Mouse (Mus musculus) B cell, adult 2 months (primary cell): Measurements from ENCODE around the gene Mut.
A peak's percentile ranks its signal among the peaks of the same experiment; 100 is the strongest.

Experiments used
- DNase-seq, 2 experiments: peaks; one replicate each; pipeline ENCODE4 v3.0.0; 2022

Gene Mut

DNA sequence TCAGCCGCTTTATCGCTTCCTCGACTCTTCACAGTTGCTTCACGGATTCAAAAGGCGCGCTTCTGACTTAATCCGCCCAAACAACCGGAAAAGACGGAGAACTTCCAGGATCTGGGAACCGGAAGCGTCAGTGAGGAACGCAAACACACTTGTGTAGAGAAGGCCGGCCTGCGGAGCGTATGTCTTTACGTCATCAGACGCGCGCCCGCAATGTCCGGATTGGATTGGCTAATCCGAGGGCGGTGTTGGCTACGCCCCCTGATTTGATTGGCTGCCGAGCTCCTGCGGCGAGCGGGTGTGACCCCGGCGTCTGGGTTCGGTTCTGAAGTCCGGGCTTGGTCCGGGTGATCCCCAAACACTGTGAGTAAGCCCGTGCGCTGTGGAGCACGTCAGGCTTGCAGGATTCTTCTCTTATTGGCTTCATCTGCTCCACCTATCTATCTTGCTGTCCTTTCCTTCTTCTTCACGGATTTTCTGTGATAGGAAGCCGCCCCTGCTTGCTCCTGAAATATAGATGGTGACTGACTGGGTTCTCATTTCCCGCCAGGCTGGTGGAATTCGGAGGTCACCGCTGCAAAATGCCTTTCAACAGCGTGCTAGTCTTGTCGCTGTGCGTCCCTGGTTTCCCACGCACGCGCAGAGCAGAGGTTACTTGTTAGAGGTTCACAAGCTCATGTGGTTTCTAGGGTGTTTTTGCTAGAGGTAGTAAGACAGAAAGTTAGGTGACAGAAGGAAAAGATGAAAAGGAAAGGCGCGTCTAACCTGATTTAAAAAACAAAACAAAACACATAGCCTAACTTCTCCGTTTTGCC is at the start of gene Mut, which contains the start of gene Cenpq:
Mut (plus strand) TSS at position 266 of the 812 bp plus-strand sequence.
Cenpq (minus strand) TSS at position 628 of the 812 bp plus-strand sequence.
- DNase-seq, result peak; percentile 93 to 94

DNA sequence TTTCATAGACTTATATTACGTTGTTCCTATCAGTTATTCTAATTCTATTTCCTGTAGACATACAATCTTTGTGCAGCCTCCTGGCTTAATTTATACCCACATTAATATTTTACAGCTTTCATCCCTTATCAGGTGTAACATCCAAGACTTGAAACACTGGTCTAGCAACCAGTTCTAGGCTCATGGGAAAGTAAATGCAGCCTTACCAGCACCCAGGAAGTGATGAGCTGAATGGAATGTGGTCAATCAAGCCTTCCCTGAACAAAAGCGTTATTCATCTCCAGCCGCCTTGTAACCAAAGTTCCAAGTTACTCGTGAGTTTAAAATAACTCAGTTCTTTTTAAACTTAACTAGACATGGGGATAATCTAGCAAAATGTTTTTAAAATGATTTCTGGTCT is 49.3 kb upstream of the Mut start:
- DNase-seq, result no peak

DNA sequence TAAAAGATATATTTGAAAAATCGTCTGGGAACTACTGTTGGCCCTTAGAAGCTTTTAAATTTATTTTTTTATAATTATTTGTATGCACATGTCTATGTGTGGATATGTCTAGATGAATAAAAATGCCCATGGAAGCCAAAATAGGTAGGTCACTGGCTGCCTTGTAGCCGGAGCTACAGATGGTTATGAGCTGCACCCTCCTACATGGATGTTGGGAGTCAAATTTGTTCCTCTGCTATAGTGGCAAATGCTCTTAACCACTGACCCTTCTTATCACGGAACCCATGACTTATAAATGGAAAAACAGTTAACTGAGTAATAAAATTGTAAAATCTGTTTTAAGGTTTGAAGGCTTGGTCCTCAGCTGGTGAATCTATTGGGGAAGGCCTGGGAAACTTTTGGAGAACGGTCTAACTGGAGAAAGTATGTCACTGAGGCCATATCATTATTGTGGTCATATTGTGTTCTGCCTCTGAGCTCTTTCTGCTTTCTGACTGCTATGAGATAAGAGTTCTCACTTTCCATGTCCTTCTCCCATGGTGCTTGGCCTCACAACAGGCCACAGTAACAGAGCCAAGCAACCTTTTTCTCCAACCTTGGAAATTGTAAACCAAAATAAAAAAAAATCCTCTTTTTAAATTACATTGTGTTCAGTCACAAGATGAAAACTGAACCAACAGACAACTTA is 46.5 kb upstream of the Mut start:
- DNase-seq, result no peak

DNA sequence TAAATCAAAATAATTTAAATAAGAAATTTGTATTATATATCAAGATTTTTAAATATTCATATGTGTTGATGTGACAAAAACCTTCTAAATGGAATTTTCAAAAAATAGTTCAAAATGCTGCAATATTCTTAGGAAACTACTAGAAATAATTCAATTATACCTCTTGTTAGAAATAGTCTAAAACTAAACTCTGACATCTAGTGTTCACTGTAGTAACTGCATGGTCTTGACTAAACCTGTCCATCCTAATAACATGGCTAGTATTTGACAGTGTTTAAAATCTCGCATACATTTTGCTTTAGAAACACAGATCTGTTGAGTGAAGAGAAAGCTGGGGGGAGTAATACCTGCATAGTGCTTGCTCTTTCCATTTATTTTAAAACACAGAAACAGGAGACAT is 37.6 kb upstream of the Mut start:
- DNase-seq, result no peak

DNA sequence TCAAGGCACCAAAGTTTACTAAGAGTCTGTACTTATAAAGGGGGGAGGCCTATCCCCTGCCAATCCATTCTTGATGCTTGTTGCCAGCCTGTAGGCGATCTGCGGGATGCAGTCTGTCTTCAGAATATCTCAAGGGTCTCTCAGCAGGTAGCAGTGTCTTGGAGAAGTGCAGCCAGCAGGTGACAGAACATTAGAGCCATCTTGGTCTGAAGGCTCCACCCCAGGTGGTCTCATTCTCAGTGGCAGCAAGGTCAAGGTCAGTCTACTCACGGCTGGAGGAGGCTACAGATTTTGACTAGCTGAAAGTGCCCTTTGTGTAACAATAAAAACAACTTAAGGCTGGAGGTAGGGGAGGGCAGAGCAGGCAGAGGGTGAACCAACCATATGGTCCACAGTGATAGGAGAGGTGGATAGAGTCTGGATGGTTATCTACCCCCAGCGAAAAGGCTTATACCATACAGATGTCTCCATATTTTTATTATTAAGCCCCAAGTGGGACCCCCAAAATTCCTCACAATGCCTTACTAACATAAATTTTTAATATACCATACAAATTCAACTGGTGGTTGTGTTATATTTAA is 34.6 kb upstream of the Mut start:
- DNase-seq, result no peak

DNA sequence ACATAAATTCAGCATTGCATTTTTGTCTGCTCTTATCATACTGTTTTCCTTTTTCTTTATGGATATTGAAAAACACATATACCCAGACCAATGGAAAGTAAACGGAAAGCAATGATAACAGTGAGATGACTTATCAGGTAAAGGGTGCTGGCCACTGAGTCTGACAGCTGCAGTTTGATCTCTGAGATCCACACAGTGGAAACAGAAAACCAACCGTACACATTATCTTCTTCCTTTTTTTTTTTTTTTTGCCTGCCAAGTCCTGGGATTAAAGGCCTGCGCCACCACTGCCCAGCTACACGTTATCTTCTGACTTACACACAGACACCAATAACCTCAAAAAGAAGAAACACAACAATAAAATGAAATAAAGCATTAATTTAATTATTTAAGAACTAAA is 31.1 kb upstream of the Mut start:
- DNase-seq, result no peak

DNA sequence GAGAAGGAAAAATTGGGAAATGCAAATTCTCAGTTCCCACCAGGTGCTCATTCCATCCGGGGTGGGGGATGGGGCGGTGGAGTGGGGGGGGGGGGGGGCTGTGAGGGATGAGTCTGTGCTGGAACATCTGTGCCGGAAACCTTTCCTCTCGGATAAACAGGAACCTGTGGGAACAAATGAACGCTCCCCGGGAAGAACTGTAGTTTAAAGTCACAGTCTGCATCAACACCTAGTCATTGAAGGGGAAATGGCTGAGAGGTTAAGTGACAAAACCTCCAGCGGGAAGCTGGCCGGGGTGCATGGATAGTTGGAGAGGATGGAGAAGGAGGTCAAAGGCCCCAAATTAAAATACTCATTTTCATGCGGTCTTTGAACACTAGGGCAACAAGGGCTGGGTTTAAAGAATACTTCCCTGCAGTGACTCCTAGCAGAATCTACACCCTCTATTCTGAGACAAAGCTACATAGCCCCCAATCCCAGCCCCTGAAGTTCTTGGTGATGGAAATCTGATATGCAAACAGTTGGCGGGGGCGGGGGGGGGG is 30.4 kb upstream of the Mut start:
- DNase-seq, result no peak

DNA sequence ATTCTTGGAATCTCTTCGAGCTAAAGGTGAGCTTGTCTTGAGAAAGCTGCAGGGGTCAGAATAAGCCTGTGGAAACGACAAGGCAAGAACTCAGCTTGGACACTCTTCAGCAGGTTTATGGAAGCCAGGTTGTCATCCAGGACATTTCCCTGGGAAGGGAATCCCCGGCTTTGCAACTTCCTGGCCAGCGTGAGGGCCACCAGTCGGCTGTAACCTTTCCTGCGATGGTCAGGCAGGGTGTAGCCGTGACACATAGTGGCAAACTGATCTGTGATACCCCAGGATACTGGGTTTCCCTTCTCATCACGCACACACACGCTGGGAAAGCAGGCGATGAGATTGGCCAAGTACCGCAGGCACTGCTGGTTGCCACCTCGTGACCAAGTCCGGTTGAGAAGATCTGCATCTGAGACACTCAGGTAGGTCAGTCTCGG is 29.7 kb upstream of the Mut start:
- no peak for DNase-seq

DNA sequence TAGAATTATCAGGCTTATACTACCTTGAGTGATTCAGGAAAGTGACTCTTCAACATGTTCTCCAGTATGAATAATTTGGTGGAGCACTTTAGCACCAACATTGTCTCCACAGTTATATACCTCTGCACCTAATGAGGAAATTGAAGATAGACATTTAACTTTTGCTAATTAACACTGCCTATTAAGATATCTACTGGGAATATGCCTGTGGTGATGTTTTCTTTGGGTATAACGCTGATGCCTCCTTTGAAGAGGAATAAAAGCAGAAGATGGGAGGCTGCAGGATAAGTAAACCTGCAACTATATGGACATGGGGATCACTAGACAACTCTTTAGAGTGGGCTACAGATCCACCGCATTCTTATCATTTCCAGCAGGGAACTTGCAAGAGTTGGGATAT is 20.2 kb upstream of the Mut start, which contains the start of gene Glyatl3:
Glyatl3 (minus strand) TSS at position 101 of the 400 bp plus-strand sequence.
- no peak for DNase-seq

DNA sequence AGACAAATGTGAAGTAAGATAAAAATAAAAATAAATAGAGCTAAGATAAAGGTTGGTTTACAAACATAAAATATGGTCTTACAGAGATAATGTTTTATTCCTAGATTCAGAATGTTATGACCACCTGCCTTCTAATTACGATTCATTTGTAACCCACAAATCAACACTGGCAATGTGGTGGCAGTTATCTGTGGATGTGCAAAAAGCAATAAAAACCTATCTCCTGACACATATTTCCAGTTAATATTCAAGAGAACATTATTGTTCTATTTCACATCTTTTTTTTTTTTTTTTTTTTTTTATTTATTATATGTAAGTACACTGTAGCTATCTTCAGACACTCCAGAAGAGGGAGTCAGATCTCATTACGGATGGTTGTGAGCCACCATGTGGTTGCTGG is 19.0 kb upstream of the Mut start:
- no peak for DNase-seq

DNA sequence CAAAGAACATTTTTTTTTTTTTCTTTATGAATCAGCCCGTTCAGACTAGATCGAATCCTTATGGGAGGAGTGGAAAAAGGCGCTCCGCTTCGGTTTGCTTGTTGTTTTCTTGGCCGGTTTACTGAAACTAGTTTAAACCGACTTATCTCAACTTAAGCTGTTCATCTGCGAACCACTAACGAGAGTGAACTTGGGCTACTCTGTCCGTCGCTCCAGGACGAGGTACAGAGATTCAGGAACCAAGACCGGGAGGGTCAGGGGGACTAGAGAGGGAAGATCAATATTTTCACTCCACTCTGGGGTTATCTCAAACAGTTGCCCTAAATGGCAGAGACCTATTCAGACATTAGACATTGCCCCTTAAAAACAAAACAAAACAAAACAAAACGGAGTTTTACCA is 500 bp upstream of the Mut start:
- no peak for DNase-seq

DNA sequence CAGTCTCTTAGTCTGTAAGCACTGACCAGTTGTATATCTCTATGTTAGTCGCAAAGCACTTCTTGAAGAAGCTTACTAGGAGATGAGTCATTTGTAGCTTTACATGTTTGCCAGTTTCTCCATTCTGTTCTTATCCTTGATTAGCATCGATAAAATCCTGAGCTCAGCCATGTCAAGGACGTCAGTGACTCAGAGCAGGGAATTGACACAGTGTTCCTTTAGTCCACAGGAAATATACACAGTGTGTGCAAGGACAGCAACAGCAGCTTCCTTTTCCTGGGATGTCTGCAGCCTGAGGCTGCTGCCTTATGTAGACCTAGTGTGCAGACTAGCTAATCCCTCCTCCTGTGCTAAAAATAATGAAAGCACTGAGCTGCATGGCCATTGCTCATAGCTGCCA is 14.0 kb downstream of the Mut start:
- DNase-seq, result no peak

DNA sequence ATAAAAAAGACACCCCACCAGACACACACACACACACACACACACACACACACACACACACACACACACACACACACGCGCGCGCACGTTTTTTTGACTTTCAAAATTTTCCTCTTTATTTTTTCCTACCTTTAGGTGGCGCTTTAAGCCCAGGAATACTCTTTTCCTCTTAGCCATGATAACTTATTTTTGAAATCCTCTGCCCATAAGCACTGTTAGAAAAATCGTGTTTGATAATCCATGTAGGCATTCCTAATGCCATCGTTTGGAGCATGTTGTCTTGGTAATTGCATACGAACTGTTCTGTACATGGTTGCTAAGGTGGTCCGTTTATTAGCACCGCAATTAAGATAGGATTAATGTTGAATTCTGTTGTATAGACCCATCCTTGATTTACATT is 43.4 kb downstream of the Mut start:
- no peak for DNase-seq

DNA sequence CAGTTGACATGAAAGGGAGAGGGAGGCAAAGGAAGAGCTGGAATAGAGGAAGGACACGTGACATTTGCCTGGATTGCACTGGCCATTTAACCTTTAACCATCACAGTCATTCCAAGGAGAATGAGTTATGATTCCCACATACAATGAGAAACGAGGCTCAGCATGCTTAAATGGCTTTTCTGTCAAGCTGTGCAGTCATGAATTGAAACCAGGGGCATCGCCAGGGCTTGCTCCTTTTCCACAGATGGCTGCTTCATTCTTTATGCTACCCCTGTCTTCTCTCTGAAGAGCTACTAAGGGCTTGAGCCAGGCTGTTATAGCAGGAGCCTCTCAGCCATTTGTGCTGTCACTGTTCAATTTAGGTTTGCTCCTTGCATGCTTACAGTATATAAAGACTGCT is 57.6 kb downstream of the Mut start:
- DNase-seq, result no peak
